Mouse (Mus musculus): ENCODE data around the gene Mlana. TPM values are rescaled to one million over a fixed set of nuclear protein-coding genes. Genes with fewer than 3 reads are reported as not detected.

The Mlana gene
- polyA plus RNA-seq, 1 experiment = 1.1 TPM

DNA sequence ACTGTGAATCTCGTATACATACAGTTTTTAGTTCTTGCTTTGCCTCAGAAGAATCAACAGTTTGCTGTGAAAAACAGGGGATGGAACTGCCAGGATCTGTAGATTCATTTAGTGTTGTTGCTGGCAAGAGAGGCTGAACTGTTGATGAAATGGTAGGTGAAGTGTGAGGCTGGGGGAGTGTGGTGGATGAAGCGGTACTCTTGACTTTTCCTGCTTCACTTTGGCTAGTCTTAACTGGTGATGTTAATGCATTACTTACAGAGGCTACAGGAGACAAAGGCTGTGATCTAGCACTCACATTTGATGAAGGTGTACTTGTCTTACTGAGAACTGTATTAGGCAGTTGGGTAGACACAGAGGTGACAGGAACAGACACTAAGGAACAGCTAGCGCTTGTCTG lies 20.9 kb downstream of the Mlana start:
- DNase-seq = no peak
- TF ChIP-seq POLR2A (IDR thresholded peaks at IDR 0.05; ENCODE audit: borderline replicate concordance, extremely low read depth, low read depth, low read length) = no peak
- no peak for TF ChIP-seq CTCF (IDR thresholded peaks at IDR 0.05; ENCODE audit: insufficient read depth, low read length)
- WGBS = 100% methylated on average over 3 of the region's 3 CpGs
- H3K4me1 ChIP-seq (ENCODE audit: control insufficient read depth, insufficient read depth, low read length) = no peaks in the 10 kb centered on the region
- no peak overlapping the region for H3K4me3 ChIP-seq (replicated peaks; ENCODE audit: extremely low read depth, low read depth, low read length)

DNA sequence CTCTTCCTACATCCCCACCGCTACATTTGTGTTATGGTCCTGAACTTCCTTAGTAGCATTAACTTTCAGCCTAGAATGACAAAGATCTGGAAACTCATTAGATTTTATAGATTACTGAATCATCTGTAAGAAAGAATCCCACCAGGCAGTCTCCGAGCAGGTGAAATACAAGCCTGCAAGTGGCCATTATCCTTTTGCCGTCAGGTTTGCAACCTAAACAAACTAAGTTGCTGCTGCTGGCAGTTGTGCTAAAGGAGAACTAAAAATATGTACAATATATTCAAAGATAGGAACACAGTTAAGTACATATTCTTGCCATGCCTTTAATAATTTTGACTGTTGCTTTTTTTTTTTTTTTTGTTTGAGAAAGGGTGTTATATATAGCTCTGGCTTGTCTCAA lies 37.8 kb downstream of the Mlana start:
- H3K4me1 ChIP-seq (ENCODE audit: control insufficient read depth, insufficient read depth, low read length) = no peaks in the 10 kb centered on the region
- no peak overlapping the region for H3K4me3 ChIP-seq (replicated peaks; ENCODE audit: extremely low read depth, low read depth, low read length)
- 95% methylated on average over 3 of the region's 3 CpGs for WGBS
- DNase-seq = no peak
- TF ChIP-seq CTCF (IDR thresholded peaks at IDR 0.05; ENCODE audit: insufficient read depth, low read length) (no peak), POLR2A (IDR thresholded peaks at IDR 0.05; ENCODE audit: borderline replicate concordance, extremely low read depth, low read depth, low read length) (no peak)

DNA sequence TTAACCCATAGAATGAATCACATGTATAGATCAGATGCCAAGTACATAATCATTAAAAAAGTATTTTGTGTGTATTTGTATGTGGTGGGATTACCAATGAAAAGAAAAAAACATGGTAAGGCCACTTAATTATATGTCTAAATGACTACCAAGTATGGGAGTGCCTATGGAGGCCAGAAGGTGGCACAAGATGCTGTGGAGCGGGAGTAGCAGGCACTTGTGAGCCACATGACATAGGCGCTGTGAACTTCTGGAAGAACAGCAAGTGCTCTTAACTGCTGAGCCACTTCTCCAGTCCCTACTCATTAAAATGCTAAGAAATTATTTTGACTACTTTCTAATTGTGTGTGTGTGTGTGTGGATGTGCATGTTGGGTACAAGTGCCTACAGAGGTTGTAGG lies 42.0 kb downstream of the Mlana start:
- 82% methylated on average over 2 of the region's 2 CpGs for WGBS
- Histone ChIP-seq H3K4me3 (replicated peaks; ENCODE audit: extremely low read depth, low read depth, low read length) (no peak overlapping the region), H3K4me1 (ENCODE audit: control insufficient read depth, insufficient read depth, low read length) (no peaks in the 10 kb centered on the region)
- no peak for DNase-seq
- TF ChIP-seq POLR2A (IDR thresholded peaks at IDR 0.05; ENCODE audit: borderline replicate concordance, extremely low read depth, low read depth, low read length) = no peak
- TF ChIP-seq CTCF (IDR thresholded peaks at IDR 0.05; ENCODE audit: insufficient read depth, low read length) = no peak

DNA sequence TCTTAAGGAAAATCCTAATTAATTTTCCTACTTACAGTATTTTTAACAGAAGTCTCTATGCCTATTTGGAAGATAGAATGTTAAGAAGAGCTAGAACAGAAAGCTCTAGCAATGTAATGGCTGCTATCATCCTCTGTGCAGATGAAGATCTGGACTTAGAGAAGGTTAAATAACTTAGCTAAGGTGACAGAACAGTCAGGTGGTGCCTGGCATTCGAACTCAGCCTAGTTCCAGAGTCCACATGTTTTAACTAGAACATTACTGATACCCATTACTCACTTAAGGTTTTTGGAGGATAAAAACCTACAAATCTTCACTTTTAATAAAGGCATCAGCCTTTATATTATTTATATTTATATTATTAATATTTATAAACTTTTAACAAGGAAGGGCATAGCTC lies 43.0 kb downstream of the Mlana start:
- no peak for DNase-seq
- TF ChIP-seq CTCF (IDR thresholded peaks at IDR 0.05; ENCODE audit: insufficient read depth, low read length) (no peak), POLR2A (IDR thresholded peaks at IDR 0.05; ENCODE audit: borderline replicate concordance, extremely low read depth, low read depth, low read length) (no peak)
- Histone ChIP-seq H3K4me3 (replicated peaks; ENCODE audit: extremely low read depth, low read depth, low read length) (no peak overlapping the region), H3K4me1 (ENCODE audit: control insufficient read depth, insufficient read depth, low read length) (no peaks in the 10 kb centered on the region)
- 82% methylated on average over 1 of the region's 1 CpGs for WGBS

DNA sequence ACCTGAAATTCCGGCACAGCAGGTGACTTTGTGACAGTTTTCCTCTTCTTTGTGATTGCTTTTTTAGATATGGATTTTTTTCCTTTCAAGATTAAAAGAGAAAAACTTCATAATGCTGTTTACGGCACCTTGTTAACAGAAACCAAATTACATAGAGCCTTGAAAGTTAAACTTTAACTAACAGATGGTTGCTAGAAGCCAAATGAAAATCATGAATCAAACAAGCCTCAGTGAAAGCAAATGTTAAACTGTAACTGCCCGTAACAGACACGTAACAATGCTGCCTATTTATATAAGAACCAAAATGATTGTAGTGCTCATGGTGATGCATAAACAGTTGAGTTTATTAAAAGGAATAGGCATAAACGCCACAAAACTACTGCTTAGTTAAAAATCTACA lies 45.9 kb downstream of the Mlana start:
- no peaks in the 10 kb centered on the region for H3K4me1 ChIP-seq (ENCODE audit: control insufficient read depth, insufficient read depth, low read length)
- no peak for DNase-seq
- no peak for TF ChIP-seq POLR2A (IDR thresholded peaks at IDR 0.05; ENCODE audit: borderline replicate concordance, extremely low read depth, low read depth, low read length)
- no peak for TF ChIP-seq CTCF (IDR thresholded peaks at IDR 0.05; ENCODE audit: insufficient read depth, low read length)
- 75% methylated on average over 5 of the region's 5 CpGs for WGBS
- no peak overlapping the region for H3K4me3 ChIP-seq (replicated peaks; ENCODE audit: extremely low read depth, low read depth, low read length)

DNA sequence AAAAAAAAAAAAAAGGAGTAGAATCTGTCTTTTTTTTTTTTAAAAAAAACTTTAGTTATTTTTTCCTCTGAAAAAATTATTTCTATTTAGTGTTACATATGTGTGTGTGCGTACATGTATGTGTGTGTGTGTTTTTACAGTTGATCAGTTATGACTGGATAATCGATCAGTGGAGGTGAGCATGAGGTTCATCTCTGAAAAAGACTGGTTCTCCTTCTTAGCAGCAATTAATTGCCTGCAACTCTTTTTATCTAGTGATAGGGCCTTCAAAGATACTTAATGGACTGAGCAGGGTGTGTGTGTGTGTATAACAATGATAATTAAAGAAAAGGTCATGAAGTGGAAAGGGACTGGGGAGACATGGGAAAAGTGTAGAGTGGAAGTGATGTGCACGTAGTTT lies 53.4 kb downstream of the Mlana start:
- TF ChIP-seq POLR2A (IDR thresholded peaks at IDR 0.05; ENCODE audit: borderline replicate concordance, extremely low read depth, low read depth, low read length) (no peak), CTCF (IDR thresholded peaks at IDR 0.05; ENCODE audit: insufficient read depth, low read length) (no peak)
- 97% methylated on average over 3 of the region's 3 CpGs for WGBS
- Histone ChIP-seq H3K4me1 (ENCODE audit: control insufficient read depth, insufficient read depth, low read length) (no peaks in the 10 kb centered on the region), H3K4me3 (replicated peaks; ENCODE audit: extremely low read depth, low read depth, low read length) (no peak overlapping the region)
- no peak for DNase-seq

DNA sequence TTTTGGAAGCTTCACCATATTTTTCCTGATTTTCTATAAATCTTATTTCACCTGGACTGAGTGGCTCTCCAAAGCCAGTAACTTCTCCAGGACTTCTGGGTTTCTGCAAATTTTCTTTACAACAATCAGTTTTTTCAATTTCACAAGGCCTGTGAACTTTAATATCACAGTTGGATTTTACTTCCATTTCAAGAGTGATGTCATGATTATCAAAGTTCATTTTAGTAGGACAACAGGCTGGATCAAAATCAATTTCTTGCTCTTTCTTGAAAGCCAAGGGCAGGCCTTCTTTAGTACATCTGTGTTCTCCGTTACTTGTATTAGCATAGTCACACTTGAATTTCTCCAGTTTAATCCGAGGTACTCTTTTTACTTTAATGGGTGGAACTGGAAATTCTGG lies 56.3 kb downstream of the Mlana start:
- no peak overlapping the region for H3K4me3 ChIP-seq (replicated peaks; ENCODE audit: extremely low read depth, low read depth, low read length)
- no peak for DNase-seq
- no peaks in the 10 kb centered on the region for H3K4me1 ChIP-seq (ENCODE audit: control insufficient read depth, insufficient read depth, low read length)
- WGBS = 85% methylated on average over 2 of the region's 2 CpGs
- no peak for TF ChIP-seq POLR2A (IDR thresholded peaks at IDR 0.05; ENCODE audit: borderline replicate concordance, extremely low read depth, low read depth, low read length)
- TF ChIP-seq CTCF (IDR thresholded peaks at IDR 0.05; ENCODE audit: insufficient read depth, low read length) = no peak

Other genes with a start within 250 kb of the Mlana start
- 12.3 and 19.1 TPM in 2 replicates for gene Ric1, start 175.5 kb upstream of the Mlana start, polyA plus RNA-seq (2012; rRNA removed)
- gene Ermp1, start 49.4 kb upstream of the Mlana start, polyA plus RNA-seq (2012; rRNA removed) = 11.0 and 15.7 TPM in 2 replicates
- gene 9930021J03Rik, start 108.2 kb downstream of the Mlana start, polyA plus RNA-seq (2012; rRNA removed) = 5.0 and 5.7 TPM in 2 replicates
- gene Ranbp6, start 115.2 kb downstream of the Mlana start, polyA plus RNA-seq (2012; rRNA removed) = 1.8 and 3.0 TPM in 2 replicates
- 28.6 and 45.4 TPM in 2 replicates for gene Il33, start 227.3 kb downstream of the Mlana start, polyA plus RNA-seq (2012; rRNA removed)